In genomic region chr6:102977122-102977521, GRCm38 (mm10) we compare ENCODE assay signal across 20 mouse cellular contexts.
A peak's percentile ranks its signal among the peaks of the same experiment; 100 is the strongest.
DNase-seq lines count a peak whose midpoint lies in the region; ATAC-seq and TF ChIP-seq lines count a peak whose summit lies in the region.
"Had no signal": no experiment of that assay in that cellular context is flagged by ENCODE, and none has a peak within 500 bp of the region (broad histone marks: within the 10 kb centered on the region; RNA-seq: fewer than 3 reads in every experiment).

No protein-coding gene starts in this region.

- H3K27me3 ChIP-seq in liver, postnatal 0 days (ENCODE audit: insufficient read depth, low read length), result no peaks in the 10 kb centered on the region
- H3K27me3 ChIP-seq: embryonic facial prominence, embryonic 12.5 days; forebrain, embryonic 12.5 days had no signal

- no peak for TF ChIP-seq EP300 in liver, postnatal 0 days (IDR thresholded peaks at IDR 0.05; ENCODE audit: low read depth)

- no peaks in the 10 kb centered on the region for H3K4me1 ChIP-seq in liver, postnatal 0 days (ENCODE audit: insufficient read depth)
- H3K4me1 ChIP-seq: embryonic facial prominence, embryonic 10.5 days; embryonic facial prominence, embryonic 12.5 days; forebrain, embryonic 12.5 days had no signal

- no peak overlapping the region for H3K4me3 ChIP-seq in liver, postnatal 0 days (ENCODE audit: low read depth, low read length)
- H3K4me3 ChIP-seq: embryonic facial prominence, embryonic 10.5 days; embryonic facial prominence, embryonic 12.5 days; forebrain, embryonic 12.5 days had no signal

- H3K27ac ChIP-seq in liver, postnatal 0 days (ENCODE audit: low read depth), result no peak overlapping the region
- H3K27ac ChIP-seq: embryonic facial prominence, embryonic 10.5 days; embryonic facial prominence, embryonic 12.5 days; forebrain, embryonic 12.5 days had no signal

- DNase-seq in liver, postnatal 0 days, result no peak
- no peak for DNase-seq in liver
- no peak for DNase-seq in spleen, postnatal 14 days (ENCODE audit: low spot score in 2 of 2)
- no peak for DNase-seq in kidney, postnatal 14 days
- DNase-seq: adrenal gland, adult 2 months; adrenal gland, postnatal 10 days; adrenal gland, postnatal 25 days; cerebellum, adult 11 months; cerebellum, adult 18-20 months; cerebellum, adult 8-10 months; cerebellum, adult 9-11 months; cerebellum, postnatal 14 days; cerebellum, postnatal 36 days had no signal

- peak; percentile 43 for ATAC-seq in liver, postnatal 0 days
- ATAC-seq in granulocyte monocyte progenitor cell, adult 5-6 weeks (replicated peaks; ENCODE audit: poor library complexity, severe bottlenecking), result peak; percentile 99
- ATAC-seq in megakaryocyte progenitor cell, adult 5-6 weeks (replicated peaks; ENCODE audit: poor library complexity), result peak; percentile 99
- ATAC-seq: forebrain, embryonic 14.5 days; forebrain, embryonic 16.5 days had no signal

- TF ChIP-seq CTCF in liver, postnatal 0 days (IDR thresholded peaks at IDR 0.05; ENCODE audit: low read depth), result no peak

- H3K9ac ChIP-seq in liver, postnatal 0 days (replicated peaks), result no peak overlapping the region
- H3K9ac ChIP-seq: embryonic facial prominence, embryonic 12.5 days; forebrain, embryonic 12.5 days had no signal

- WGBS in liver, postnatal 0 days (ENCODE audit: insufficient replicate concordance), result 70% methylated on average over 3 of the region's 3 CpGs

- no peak overlapping the region for H3K4me2 ChIP-seq in liver, postnatal 0 days (ENCODE audit: low read depth, low read length)
- H3K4me2 ChIP-seq: embryonic facial prominence, embryonic 12.5 days; forebrain, embryonic 12.5 days had no signal

- H3K9me3 ChIP-seq in liver, postnatal 0 days (ENCODE audit: low read length), result no peaks in the 10 kb centered on the region
- H3K9me3 ChIP-seq: embryonic facial prominence, embryonic 10.5 days; embryonic facial prominence, embryonic 12.5 days; forebrain, embryonic 12.5 days had no signal

- H3K36me3 ChIP-seq in liver, postnatal 0 days (replicated peaks; ENCODE audit: insufficient read depth, low read length), result no peaks in the 10 kb centered on the region
- H3K36me3 ChIP-seq: embryonic facial prominence, embryonic 10.5 days; embryonic facial prominence, embryonic 12.5 days; forebrain, embryonic 12.5 days had no signal

Comparison
In these comparisons a context has a peak if more than half of its experiments do, and no peak if none do; other contexts are left out.
1. ATAC-seq: peak in every context shown above with its lines; median percentile 99 in granulocyte monocyte progenitor cell, adult 5-6 weeks; 99 in megakaryocyte progenitor cell, adult 5-6 weeks; 43 in liver, postnatal 0 days.